ENCODE assay signal across 9 mouse cellular contexts in genomic region chr1:138983465-138983864, GRCm38 (mm10). TPM values are rescaled to one million over a fixed set of nuclear protein-coding genes. Genes with fewer than 3 reads are reported as not detected.
DNase-seq lines count a peak whose midpoint lies in the region; ATAC-seq lines count a peak whose summit lies in the region.
"Had no signal": no experiment of that assay in that cellular context is flagged by ENCODE, and none has a peak within 500 bp of the region (broad histone marks: within the 10 kb centered on the region; RNA-seq: fewer than 3 reads in every experiment).

No protein-coding gene starts in this region.

- H3K4me1 ChIP-seq in heart, embryonic 16.5 days (ENCODE audit: control insufficient read depth, insufficient read depth, low read length), result peaks cover 30% of the 10 kb centered on the region
- no peaks in the 10 kb centered on the region for H3K4me1 ChIP-seq in liver, embryonic 11.5 days (replicated peaks; ENCODE audit: control insufficient read depth, insufficient read depth, low read length)

- no peaks in the 10 kb centered on the region for H3K36me3 ChIP-seq in heart, embryonic 16.5 days (ENCODE audit: control insufficient read depth, insufficient read depth)
- H3K36me3 ChIP-seq in liver, embryonic 11.5 days (ENCODE audit: control insufficient read depth, insufficient read depth, low read length), result no peaks in the 10 kb centered on the region

- intact Hi-C loops in left cerebral cortex, postnatal 4 days (cut with DNase I), result no loop called here
- intact Hi-C loops in gastrocnemius, postnatal 14 days (cut with DNase I; ENCODE audit: low total_unique reads), result no loop called here

- peak overlapping the region; percentile 38; the same call in 1 of the 2 replicates for H3K9ac ChIP-seq in heart, embryonic 16.5 days (ENCODE audit: low read length)
- no peak overlapping the region for H3K9ac ChIP-seq in liver, embryonic 11.5 days (ENCODE audit: low read depth, low read length)

- no peaks in the 10 kb centered on the region for H3K27me3 ChIP-seq in heart, embryonic 16.5 days (ENCODE audit: control insufficient read depth, insufficient read depth, low read length)
- H3K27me3 ChIP-seq in liver, embryonic 11.5 days (replicated peaks; ENCODE audit: control insufficient read depth, insufficient read depth, low read length), result no peaks in the 10 kb centered on the region
- H3K27me3 ChIP-seq: CH12.LX had no signal

- peak; percentile 67 for ATAC-seq in heart, embryonic 16.5 days (replicated peaks; ENCODE audit: extremely low read depth, insufficient read depth, low FRiP score)
- ATAC-seq in liver, embryonic 11.5 days (replicated peaks; ENCODE audit: low FRiP score), result no peak

- 26% methylated on average over 6 of the region's 6 CpGs for WGBS in heart, embryonic 16.5 days
- 77% methylated on average over 6 of the region's 6 CpGs for WGBS in liver, embryonic 11.5 days

- H3K27ac ChIP-seq in heart, embryonic 16.5 days (ENCODE audit: low read length), result peak overlapping the region; percentile 59
- H3K27ac ChIP-seq in liver, embryonic 11.5 days (ENCODE audit: low read depth, low read length), result no peak overlapping the region

- H3K9me3 ChIP-seq in heart, embryonic 16.5 days (replicated peaks; ENCODE audit: control insufficient read depth, low read length), result no peaks in the 10 kb centered on the region
- H3K9me3 ChIP-seq in liver, embryonic 11.5 days (ENCODE audit: control insufficient read depth, low read length), result no peaks in the 10 kb centered on the region

- peak; percentile 33 to 73 for DNase-seq in frontal cortex, adult 2 months (ENCODE audit: extremely low spot score in 1 of 2, low spot score in 1 of 2)
- DNase-seq in frontal cortex, postnatal 10 days (ENCODE audit: low spot score in 2 of 2), result no peak
- DNase-seq in 3T3-L1 (ENCODE audit: low read depth, low spot score), result peak; percentile 75
- DNase-seq in left cerebral cortex, postnatal 4 days, result peak; percentile 6
- DNase-seq in gastrocnemius, postnatal 14 days, result no peak
- DNase-seq in liver, embryonic 11.5 days (ENCODE audit: low spot score), result no peak
- DNase-seq in kidney, adult 9 months, result no peak

- H3K4me2 ChIP-seq in heart, embryonic 16.5 days (ENCODE audit: low read depth, low read length), result peak overlapping the region; percentile 52
- no peak overlapping the region for H3K4me2 ChIP-seq in liver, embryonic 11.5 days

- no peak overlapping the region; the same call in 1 of the 2 replicates for H3K4me3 ChIP-seq in heart, embryonic 16.5 days (ENCODE audit: low read length)
- no peak overlapping the region for H3K4me3 ChIP-seq in liver, embryonic 11.5 days (ENCODE audit: low read depth, low read length)

RNA-seq across cellular contexts. Expression of gene Dennd1b, which starts 20.2 kb away (rescaled TPM):
- polyA plus RNA-seq in frontal cortex, adult 2 months (2012; rRNA removed), result 5.0 and 5.5 TPM in 2 replicates
- 10.0 and 13.0 TPM in 2 replicates for polyA plus RNA-seq in heart, embryonic 16.5 days (2015; fragmentation: Nextera tagmentation; extraction: Ambion mirVana)
- 10 to 100 TPM; 18.9 to 20.0 TPM for total RNA-seq in left cerebral cortex, postnatal 4 days (2021)
- total RNA-seq in gastrocnemius, postnatal 14 days (2021), result 10 to 100 TPM; 14.9 to 19.1 TPM
- polyA plus RNA-seq in liver, embryonic 11.5 days (2014; fragmentation: Nextera tagmentation; extraction: Ambion mirVana), result 5.4 and 8.0 TPM in 2 replicates

Comparison
In these comparisons a context has a peak if more than half of its experiments do, and no peak if none do; other contexts are left out.
1. DNase-seq: peak in frontal cortex, adult 2 months (2 of 2), 3T3-L1 (single experiment) and left cerebral cortex, postnatal 4 days (single experiment); none in frontal cortex, postnatal 10 days (0 of 2), gastrocnemius, postnatal 14 days (single experiment), liver, embryonic 11.5 days (single experiment) and kidney, adult 9 months (single experiment).